Mouse (Mus musculus): ENCODE data around the gene Cacfd1.

DNA sequence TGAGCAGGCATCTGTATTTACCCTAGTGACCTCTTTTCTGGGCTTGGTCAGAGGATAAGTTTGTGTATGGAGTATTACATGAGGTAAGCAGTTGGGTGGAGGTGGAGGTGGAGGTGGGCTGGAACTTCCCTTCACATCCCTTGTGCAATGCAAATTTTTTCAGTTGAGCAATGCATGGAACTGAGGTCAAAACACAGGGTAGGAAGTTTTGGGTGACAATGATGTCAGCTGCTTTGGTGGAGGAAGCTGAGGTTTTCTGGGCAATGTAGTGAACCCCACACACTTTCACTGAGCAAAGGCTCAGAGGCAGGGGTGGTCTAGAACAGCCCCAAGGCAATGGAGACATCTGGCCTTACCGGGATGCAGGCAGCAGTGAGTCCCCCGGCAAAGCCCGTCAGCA lies 15.8 kb downstream of the Cacfd1 start:
- no peak for TF ChIP-seq POLR2A (IDR thresholded peaks at IDR 0.05; ENCODE audit: borderline replicate concordance, low read depth, low read length)
- TF ChIP-seq CTCF (IDR thresholded peaks at IDR 0.05; ENCODE audit: low read depth, low read length), result no peak

All from bone marrow macrophage, adult 2 months (primary cell).